Mouse (Mus musculus): ENCODE measurements at regions not wholly inside any gene's neighbourhood (a gene's known extent, or its start where the extent isn't known, plus 50 kb on each side); places are given as distances from the start of the nearest gene placed in this dataset.

GRCm38 (mm10) chr10:109383758-109384157 is 373.0 kb upstream of the Syt1 start:
- TF ChIP-seq CTCF (IDR thresholded peaks at IDR 0.05), result no peak
- peak; percentile 77 for DNase-seq (ENCODE audit: low spot score)
- Histone ChIP-seq H3K36me3 (ENCODE audit: insufficient read depth, low read length) (no peaks in the 10 kb centered on the region), H3K4me3 (ENCODE audit: low read depth, low read length) (no peak overlapping the region), H3K27ac (ENCODE audit: low read depth, low read length) (no peak overlapping the region), H3K9me3 (ENCODE audit: low read length) (no peaks in the 10 kb centered on the region), H3K27me3 (ENCODE audit: insufficient read depth, low read length) (no peaks in the 10 kb centered on the region), H3K4me2 (ENCODE audit: low read depth, low read length, poor library complexity, severe bottlenecking) (no peak overlapping the region), H3K9ac (replicated peaks; ENCODE audit: low read length, poor library complexity, severe bottlenecking) (no peak overlapping the region), H3K4me1 (ENCODE audit: insufficient read depth, low read length) (no peaks in the 10 kb centered on the region)
- no peak for ATAC-seq (ENCODE audit: low FRiP score)
- 59% methylated on average over 4 of the region's 4 CpGs for WGBS

GRCm38 (mm10) chr10:109378846-109379245 is 368.1 kb upstream of the Syt1 start:
- DNase-seq (ENCODE audit: low spot score) (no peak), ATAC-seq (ENCODE audit: low FRiP score) (no peak)
- Histone ChIP-seq H3K9me3 (ENCODE audit: low read length) (no peaks in the 10 kb centered on the region), H3K4me1 (ENCODE audit: insufficient read depth, low read length) (no peaks in the 10 kb centered on the region), H3K4me2 (ENCODE audit: low read depth, low read length, poor library complexity, severe bottlenecking) (no peak overlapping the region), H3K4me3 (ENCODE audit: low read depth, low read length) (no peak overlapping the region), H3K36me3 (ENCODE audit: insufficient read depth, low read length) (no peaks in the 10 kb centered on the region), H3K27me3 (ENCODE audit: insufficient read depth, low read length) (no peaks in the 10 kb centered on the region), H3K9ac (replicated peaks; ENCODE audit: low read length, poor library complexity, severe bottlenecking) (no peak overlapping the region), H3K27ac (ENCODE audit: low read depth, low read length) (no peak overlapping the region)
- WGBS, result 91% methylated on average over 4 of the region's 4 CpGs
- TF ChIP-seq CTCF (IDR thresholded peaks at IDR 0.05), result no peak

GRCm38 (mm10) chr10:109360161-109360560 is 349.4 kb upstream of the Syt1 start:
- no peak overlapping the region for H3K9ac ChIP-seq (replicated peaks; ENCODE audit: low read length, poor library complexity, severe bottlenecking)
- 67% methylated on average over 1 of the region's 1 CpGs for WGBS

GRCm38 (mm10) chr10:109358812-109359211 is 348.0 kb upstream of the Syt1 start:
- H3K9me3 ChIP-seq (ENCODE audit: low read length), result no peaks in the 10 kb centered on the region
- H3K4me2 ChIP-seq (ENCODE audit: low read depth, low read length, poor library complexity, severe bottlenecking), result no peak overlapping the region
- H3K4me3 ChIP-seq (ENCODE audit: low read depth, low read length), result no peak overlapping the region
- no peaks in the 10 kb centered on the region for H3K27me3 ChIP-seq (ENCODE audit: insufficient read depth, low read length)
- no peak overlapping the region for H3K27ac ChIP-seq (ENCODE audit: low read depth, low read length)
- H3K9ac ChIP-seq (replicated peaks; ENCODE audit: low read length, poor library complexity, severe bottlenecking), result no peak overlapping the region
- no peak for DNase-seq (ENCODE audit: low spot score)
- no peaks in the 10 kb centered on the region for H3K36me3 ChIP-seq (ENCODE audit: insufficient read depth, low read length)
- 44% methylated on average over 6 of the region's 6 CpGs for WGBS
- H3K4me1 ChIP-seq (ENCODE audit: insufficient read depth, low read length), result no peaks in the 10 kb centered on the region
- no peak for ATAC-seq (ENCODE audit: low FRiP score)
- no peak for TF ChIP-seq CTCF (IDR thresholded peaks at IDR 0.05)

More at GRCm38 (mm10) chr10:109360161-109360560, 349.4 kb upstream of the Syt1 start:
- no peak overlapping the region for H3K4me3 ChIP-seq (ENCODE audit: low read depth, low read length)
- no peaks in the 10 kb centered on the region for H3K36me3 ChIP-seq (ENCODE audit: insufficient read depth, low read length)
- H3K27me3 ChIP-seq (ENCODE audit: insufficient read depth, low read length), result no peaks in the 10 kb centered on the region
- DNase-seq (ENCODE audit: low spot score) (peak; percentile 51), ATAC-seq (ENCODE audit: low FRiP score) (no peak)
- no peak overlapping the region for H3K27ac ChIP-seq (ENCODE audit: low read depth, low read length)
- no peak for TF ChIP-seq CTCF (IDR thresholded peaks at IDR 0.05)
- H3K9me3 ChIP-seq (ENCODE audit: low read length), result no peaks in the 10 kb centered on the region
- no peaks in the 10 kb centered on the region for H3K4me1 ChIP-seq (ENCODE audit: insufficient read depth, low read length)
- no peak overlapping the region for H3K4me2 ChIP-seq (ENCODE audit: low read depth, low read length, poor library complexity, severe bottlenecking)

GRCm38 (mm10) chr10:109332846-109333386 is 322.1 kb upstream of the Syt1 start:
- no peaks in the 10 kb centered on the region for H3K27me3 ChIP-seq (ENCODE audit: insufficient read depth, low read length)

GRCm38 (mm10) chr10:109309286-109309685 is 298.5 kb upstream of the Syt1 start:
- H3K27ac ChIP-seq (ENCODE audit: low read depth, low read length), result no peak overlapping the region
- H3K4me3 ChIP-seq (ENCODE audit: low read depth, low read length), result no peak overlapping the region
- WGBS, result 76% methylated on average over 6 of the region's 6 CpGs
- no peaks in the 10 kb centered on the region for H3K9me3 ChIP-seq (ENCODE audit: low read length)
- no peak for DNase-seq (ENCODE audit: low spot score)
- TF ChIP-seq CTCF (IDR thresholded peaks at IDR 0.05), result no peak
- no peak for ATAC-seq (ENCODE audit: low FRiP score)
- H3K27me3 ChIP-seq (ENCODE audit: insufficient read depth, low read length), result no peaks in the 10 kb centered on the region
- no peak overlapping the region for H3K9ac ChIP-seq (replicated peaks; ENCODE audit: low read length, poor library complexity, severe bottlenecking)
- H3K36me3 ChIP-seq (ENCODE audit: insufficient read depth, low read length), result no peaks in the 10 kb centered on the region
- H3K4me2 ChIP-seq (ENCODE audit: low read depth, low read length, poor library complexity, severe bottlenecking), result no peak overlapping the region
- H3K4me1 ChIP-seq (ENCODE audit: insufficient read depth, low read length), result no peaks in the 10 kb centered on the region

More at GRCm38 (mm10) chr10:109332846-109333386, 322.1 kb upstream of the Syt1 start:
- Histone ChIP-seq H3K4me2 (ENCODE audit: low read depth, low read length, poor library complexity, severe bottlenecking) (no peak overlapping the region), H3K9me3 (ENCODE audit: low read length) (no peaks in the 10 kb centered on the region), H3K36me3 (ENCODE audit: insufficient read depth, low read length) (no peaks in the 10 kb centered on the region), H3K27ac (ENCODE audit: low read depth, low read length) (no peak overlapping the region), H3K4me3 (ENCODE audit: low read depth, low read length) (no peak overlapping the region), H3K4me1 (ENCODE audit: insufficient read depth, low read length) (no peaks in the 10 kb centered on the region), H3K9ac (replicated peaks; ENCODE audit: low read length, poor library complexity, severe bottlenecking) (no peak overlapping the region)
- 88% methylated on average over 7 of the region's 7 CpGs for WGBS
- no peak for TF ChIP-seq CTCF (IDR thresholded peaks at IDR 0.05)
- no peak for DNase-seq (ENCODE audit: low spot score)
- no peak for ATAC-seq (ENCODE audit: low FRiP score)
